Mouse (Mus musculus) hindbrain, embryonic 13.5 days (tissue): ENCODE measurements around the gene Cd207. TPM values are rescaled to one million over a fixed set of nuclear protein-coding genes. Genes with fewer than 3 reads are reported as not detected.

ENCODE experiments used
- ATAC-seq: fragments of 200-750 bp; cut with Nextera tagmentation; 2 replicates; pipeline ENCODE4 v1.8.0; 2017; ENCODE audit warnings: moderate TSS enrichment; ENCODE audit not compliant: low FRiP score
- H3K27ac ChIP-seq: fragments of 300-500 bp; sonication (generic); 2 replicates; pipeline ENCODE4 v1.5.1; 2015; ENCODE audit warnings: inconsistent platforms, mild to moderate bottlenecking, moderate library complexity
- H3K27me3 ChIP-seq: fragments of 300-500 bp; sonication (generic); 2 replicates; pipeline ENCODE4 v1.6.1; 2015; ENCODE audit warnings: mild to moderate bottlenecking, inconsistent platforms
- H3K36me3 ChIP-seq: fragments of 300-500 bp; sonication (generic); 2 replicates; pipeline ENCODE4 v1.6.1; 2015; ENCODE audit warnings: mild to moderate bottlenecking, inconsistent platforms
- H3K4me1 ChIP-seq: fragments of 300-500 bp; sonication (generic); replicated peaks from 2 replicates; pipeline ENCODE4 v1.6.1; 2015; ENCODE audit warnings: inconsistent platforms
- H3K4me2 ChIP-seq: fragments of 300-500 bp; sonication (generic); 2 replicates; pipeline ENCODE4 v1.6.1; 2015; ENCODE audit warnings: inconsistent platforms, mild to moderate bottlenecking, moderate library complexity
- H3K4me3 ChIP-seq: fragments of 300-500 bp; sonication (generic); 2 replicates; pipeline ENCODE4 v1.5.1; 2015; ENCODE audit warnings: mild to moderate bottlenecking, inconsistent platforms
- H3K9ac ChIP-seq: fragments of 300-500 bp; sonication (generic); 2 replicates; pipeline ENCODE4 v1.6.1; 2015; ENCODE audit warnings: mild to moderate bottlenecking, inconsistent platforms
- H3K9me3 ChIP-seq: fragments of 300-500 bp; sonication (generic); 2 replicates; pipeline ENCODE4 v1.6.1; 2016; ENCODE audit warnings: inconsistent platforms
- WGBS: fragments of 180-500 bp; shearing (Covaris S2); methylation state at CpG from one replicate; pipeline ENCODE4 v1.1.7; 2015; 5-methylcytosine and 5-hydroxymethylcytosine counted together
- polyA plus RNA-seq: library from polyadenylated mRNA; unstranded; fragments of >200 nt; fragmentation: Nextera tagmentation; extraction: Ambion mirVana; gene quantifications from 2 replicates; pipeline ENCODE4 v1.2.1, GENCODE M21; 2015

Gene Cd207
- polyA plus RNA-seq, 1 experiment from 2014 or later: not detected

- Histone ChIP-seq H3K27me3 (peaks cover 100% of the 10 kb centered on the region), H3K9ac (no peak overlapping the region), H3K4me2 (no peak overlapping the region), H3K36me3 (no peaks in the 10 kb centered on the region), H3K4me1 (peaks cover 13% of the 10 kb centered on the region), H3K9me3 (no peaks in the 10 kb centered on the region), H3K4me3 (no peak overlapping the region), H3K27ac (no peak overlapping the region)
- 4% methylated on average over 6 of the region's 6 CpGs for WGBS
- ATAC-seq: no peak
These were observed 30.3 kb upstream of the Cd207 start for GRCm38 (mm10) chr6:83707738-83708510.

- Histone ChIP-seq H3K4me1 (peaks cover 5% of the 10 kb centered on the region), H3K4me3 (no peak overlapping the region), H3K4me2 (no peak overlapping the region), H3K9ac (no peak overlapping the region), H3K27ac (no peak overlapping the region), H3K9me3 (no peaks in the 10 kb centered on the region), H3K36me3 (no peaks in the 10 kb centered on the region), H3K27me3 (peaks cover 96% of the 10 kb centered on the region)
- 20% methylated on average over 5 of the region's 5 CpGs for WGBS
- ATAC-seq: no peak
These were observed 27.0 kb upstream of the Cd207 start for GRCm38 (mm10) chr6:83704701-83705100.

GRCm38 (mm10) chr6:83704294-83704693 is 26.6 kb upstream of the Cd207 start:
- no peak overlapping the region for H3K9ac ChIP-seq
- no peak overlapping the region for H3K4me3 ChIP-seq
- H3K36me3 ChIP-seq: no peaks in the 10 kb centered on the region
- no peak for ATAC-seq
- peaks cover 96% of the 10 kb centered on the region for H3K27me3 ChIP-seq
- peaks cover 5% of the 10 kb centered on the region for H3K4me1 ChIP-seq
- 5% methylated on average over 1 of the region's 1 CpGs for WGBS
- H3K9me3 ChIP-seq: no peaks in the 10 kb centered on the region
- H3K27ac ChIP-seq: no peak overlapping the region
- no peak overlapping the region for H3K4me2 ChIP-seq

- 2% methylated on average over 10 of the region's 10 CpGs for WGBS
These were observed 26.0 kb upstream of the Cd207 start for GRCm38 (mm10) chr6:83703722-83704078.

GRCm38 (mm10) chr6:83703000-83703721 is 25.5 kb upstream of the Cd207 start:
- ATAC-seq: no peak
- 1% methylated on average over 27 of the region's 27 CpGs for WGBS
- H3K4me3 ChIP-seq: no peak overlapping the region

More at GRCm38 (mm10) chr6:83703722-83704078, 26.0 kb upstream of the Cd207 start:
- H3K9ac ChIP-seq: no peak overlapping the region
- no peak overlapping the region for H3K27ac ChIP-seq
- peaks cover 96% of the 10 kb centered on the region for H3K27me3 ChIP-seq
- no peak for ATAC-seq
- no peaks in the 10 kb centered on the region for H3K9me3 ChIP-seq
- no peak overlapping the region for H3K4me3 ChIP-seq
- no peak overlapping the region for H3K4me2 ChIP-seq
- H3K36me3 ChIP-seq: no peaks in the 10 kb centered on the region
- H3K4me1 ChIP-seq: peaks cover 5% of the 10 kb centered on the region

GRCm38 (mm10) chr6:83702146-83702999 is 24.7 kb upstream of the Cd207 start:
- no peak for ATAC-seq

More at GRCm38 (mm10) chr6:83703000-83703721, 25.5 kb upstream of the Cd207 start:
- Histone ChIP-seq H3K4me1 (peaks cover 5% of the 10 kb centered on the region), H3K36me3 (no peaks in the 10 kb centered on the region), H3K27me3 (peaks cover 96% of the 10 kb centered on the region), H3K9ac (no peak overlapping the region), H3K27ac (no peak overlapping the region), H3K9me3 (no peaks in the 10 kb centered on the region), H3K4me2 (no peak overlapping the region)

GRCm38 (mm10) chr6:83701001-83701400 is 23.3 kb upstream of the Cd207 start:
- no peak overlapping the region for H3K27ac ChIP-seq
- H3K27me3 ChIP-seq: peaks cover 96% of the 10 kb centered on the region
- ATAC-seq: no peak
- H3K36me3 ChIP-seq: no peaks in the 10 kb centered on the region
- H3K4me2 ChIP-seq: no peak overlapping the region
- peaks cover 5% of the 10 kb centered on the region for H3K4me1 ChIP-seq
- under 1% methylated on average over 11 of the region's 11 CpGs for WGBS
- H3K9me3 ChIP-seq: no peaks in the 10 kb centered on the region
- H3K4me3 ChIP-seq: no peak overlapping the region
- H3K9ac ChIP-seq: no peak overlapping the region

More at GRCm38 (mm10) chr6:83702146-83702999, 24.7 kb upstream of the Cd207 start:
- Histone ChIP-seq H3K27ac (no peak overlapping the region), H3K4me3 (no peak overlapping the region), H3K4me2 (no peak overlapping the region), H3K4me1 (peaks cover 5% of the 10 kb centered on the region), H3K9me3 (no peaks in the 10 kb centered on the region), H3K36me3 (no peaks in the 10 kb centered on the region), H3K9ac (no peak overlapping the region), H3K27me3 (peaks cover 96% of the 10 kb centered on the region)
- WGBS: 1% methylated on average over 53 of the region's 53 CpGs

GRCm38 (mm10) chr6:83699971-83700370 is 22.3 kb upstream of the Cd207 start:
- no peak overlapping the region for H3K4me3 ChIP-seq
- no peak overlapping the region for H3K4me2 ChIP-seq
- H3K27ac ChIP-seq: no peak overlapping the region
- peaks cover 5% of the 10 kb centered on the region for H3K4me1 ChIP-seq
- ATAC-seq: no peak
- 2% methylated on average over 5 of the region's 5 CpGs for WGBS
- no peaks in the 10 kb centered on the region for H3K36me3 ChIP-seq
- H3K27me3 ChIP-seq: peaks cover 96% of the 10 kb centered on the region
- no peak overlapping the region for H3K9ac ChIP-seq
- H3K9me3 ChIP-seq: no peaks in the 10 kb centered on the region

GRCm38 (mm10) chr6:83697932-83698331 is 20.3 kb upstream of the Cd207 start:
- Histone ChIP-seq H3K4me1 (peaks cover 5% of the 10 kb centered on the region), H3K9ac (no peak overlapping the region), H3K4me2 (no peak overlapping the region), H3K9me3 (no peaks in the 10 kb centered on the region), H3K4me3 (no peak overlapping the region), H3K27me3 (peaks cover 96% of the 10 kb centered on the region), H3K36me3 (no peaks in the 10 kb centered on the region), H3K27ac (no peak overlapping the region)
- ATAC-seq: no peak
- 2% methylated on average over 8 of the region's 8 CpGs for WGBS

GRCm38 (mm10) chr6:83696684-83697083 is 19.0 kb upstream of the Cd207 start:
- H3K4me2 ChIP-seq: no peak overlapping the region
- H3K4me3 ChIP-seq: no peak overlapping the region
- WGBS: 0% methylated on average over 7 of the region's 7 CpGs
- H3K27ac ChIP-seq: no peak overlapping the region
- no peaks in the 10 kb centered on the region for H3K9me3 ChIP-seq
- no peak overlapping the region for H3K9ac ChIP-seq
- no peaks in the 10 kb centered on the region for H3K36me3 ChIP-seq
- ATAC-seq: no peak
- H3K4me1 ChIP-seq: no peaks in the 10 kb centered on the region
- peaks cover 99% of the 10 kb centered on the region for H3K27me3 ChIP-seq

- ATAC-seq: no peak
These were observed 18.1 kb upstream of the Cd207 start for GRCm38 (mm10) chr6:83695731-83696130.

GRCm38 (mm10) chr6:83693835-83694234 is 16.2 kb upstream of the Cd207 start:
- H3K27me3 ChIP-seq: peaks cover 99% of the 10 kb centered on the region
- H3K4me1 ChIP-seq: no peaks in the 10 kb centered on the region
- no peaks in the 10 kb centered on the region for H3K36me3 ChIP-seq
- no peaks in the 10 kb centered on the region for H3K9me3 ChIP-seq
- under 1% methylated on average over 9 of the region's 9 CpGs for WGBS
- H3K4me3 ChIP-seq: no peak overlapping the region
- no peak overlapping the region for H3K27ac ChIP-seq
- no peak for ATAC-seq
- no peak overlapping the region for H3K9ac ChIP-seq
- no peak overlapping the region for H3K4me2 ChIP-seq

More at GRCm38 (mm10) chr6:83695731-83696130, 18.1 kb upstream of the Cd207 start:
- Histone ChIP-seq H3K36me3 (no peaks in the 10 kb centered on the region), H3K27ac (no peak overlapping the region), H3K9ac (no peak overlapping the region), H3K4me3 (no peak overlapping the region), H3K27me3 (peaks cover 99% of the 10 kb centered on the region), H3K4me1 (no peaks in the 10 kb centered on the region), H3K4me2 (no peak overlapping the region), H3K9me3 (no peaks in the 10 kb centered on the region)
- WGBS: 3% methylated on average over 3 of the region's 3 CpGs
